Mouse (Mus musculus): Measurements from ENCODE around the gene Cd81. TPM values are rescaled to one million over a fixed set of nuclear protein-coding genes. Genes with fewer than 3 reads are reported as not detected.

Cd81 gene
- polyA plus RNA-seq, 1 experiment from 2014 or later, result 701 TPM

DNA sequence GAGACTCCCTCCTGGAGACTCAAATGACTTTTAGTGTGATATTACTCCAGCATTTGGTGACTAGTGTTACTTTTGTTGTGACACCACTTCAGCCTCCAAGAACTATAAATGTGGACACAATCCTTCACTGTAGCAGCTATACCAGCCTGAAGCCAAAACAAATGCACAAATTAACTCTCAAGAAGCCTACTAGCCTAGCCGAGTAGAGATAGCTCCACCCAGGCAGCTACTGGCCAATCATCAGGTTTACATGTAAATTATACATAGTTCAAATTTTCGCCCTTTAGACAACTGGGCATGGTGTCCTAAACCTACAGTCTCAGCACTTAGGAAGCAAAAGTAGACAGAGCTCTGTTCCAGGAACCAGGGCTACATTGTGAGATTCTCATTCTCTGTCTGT is 1.2 kb upstream of the Cd81 start:
- H3K4me2 ChIP-seq, result no peak overlapping the region

GRCm38 (mm10) chr7:143053008-143053899 is 715 bp downstream of the Cd81 start:
- H3K4me1 ChIP-seq (replicated peaks), result peaks cover 69% of the 10 kb centered on the region
- WGBS, result under 1% methylated on average over 46 of the region's 46 CpGs

More for the DNA sequence above, 1.2 kb upstream of the Cd81 start:
- H3K9ac ChIP-seq, result no peak overlapping the region
- no peak for ATAC-seq (ENCODE audit: insufficient number of reproducible peaks, low FRiP score)
- no peaks in the 10 kb centered on the region for H3K9me3 ChIP-seq (replicated peaks)
- H3K27me3 ChIP-seq (replicated peaks), result no peaks in the 10 kb centered on the region
- peaks cover 12% of the 10 kb centered on the region; the same call in 1 of the 2 replicates for H3K36me3 ChIP-seq
- no peak overlapping the region for H3K4me3 ChIP-seq
- 59% methylated on average over 2 of the region's 2 CpGs for WGBS
- H3K27ac ChIP-seq (ENCODE audit: poor library complexity, severe bottlenecking), result no peak overlapping the region
- H3K4me1 ChIP-seq (replicated peaks), result peaks cover 50% of the 10 kb centered on the region

GRCm38 (mm10) chr7:143053961-143054611 is 1.5 kb downstream of the Cd81 start:
- peak overlapping the region; percentile 97 for H3K9ac ChIP-seq
- 21% methylated on average over 11 of the region's 11 CpGs for WGBS

More at GRCm38 (mm10) chr7:143053008-143053899, 715 bp downstream of the Cd81 start:
- peak; percentile 72 for ATAC-seq (ENCODE audit: insufficient number of reproducible peaks, low FRiP score)
- H3K27ac ChIP-seq (ENCODE audit: poor library complexity, severe bottlenecking), result peak overlapping the region; percentile 96
- no peaks in the 10 kb centered on the region for H3K9me3 ChIP-seq (replicated peaks)
- H3K36me3 ChIP-seq, result peaks cover 18% of the 10 kb centered on the region; the same call in 1 of the 2 replicates
- peak overlapping the region; percentile 95 for H3K4me2 ChIP-seq
- H3K27me3 ChIP-seq (replicated peaks), result no peaks in the 10 kb centered on the region
- peak overlapping the region; percentile 97 for H3K9ac ChIP-seq
- H3K4me3 ChIP-seq, result peak overlapping the region; percentile 83

GRCm38 (mm10) chr7:143054612-143054965 is 2.0 kb downstream of the Cd81 start:
- WGBS, result 35% methylated on average over 3 of the region's 3 CpGs
- Histone ChIP-seq H3K27me3 (replicated peaks) (no peaks in the 10 kb centered on the region), H3K9me3 (replicated peaks) (no peaks in the 10 kb centered on the region), H3K4me1 (replicated peaks) (peaks cover 77% of the 10 kb centered on the region), H3K27ac (ENCODE audit: poor library complexity, severe bottlenecking) (peak overlapping the region; percentile 96), H3K36me3 (peaks cover 21% of the 10 kb centered on the region; the same call in 1 of the 2 replicates), H3K9ac (peak overlapping the region; percentile 97), H3K4me3 (peak overlapping the region; percentile 83), H3K4me2 (peak overlapping the region; percentile 95)
- ATAC-seq (ENCODE audit: insufficient number of reproducible peaks, low FRiP score), result no peak

More at GRCm38 (mm10) chr7:143053961-143054611, 1.5 kb downstream of the Cd81 start:
- Histone ChIP-seq H3K27me3 (replicated peaks) (no peaks in the 10 kb centered on the region), H3K9me3 (replicated peaks) (no peaks in the 10 kb centered on the region), H3K4me2 (peak overlapping the region; percentile 95), H3K36me3 (peaks cover 18% of the 10 kb centered on the region; the same call in 1 of the 2 replicates), H3K27ac (ENCODE audit: poor library complexity, severe bottlenecking) (peak overlapping the region; percentile 96), H3K4me3 (peak overlapping the region; percentile 83), H3K4me1 (replicated peaks) (peaks cover 77% of the 10 kb centered on the region)
- no peak for ATAC-seq (ENCODE audit: insufficient number of reproducible peaks, low FRiP score)

DNA sequence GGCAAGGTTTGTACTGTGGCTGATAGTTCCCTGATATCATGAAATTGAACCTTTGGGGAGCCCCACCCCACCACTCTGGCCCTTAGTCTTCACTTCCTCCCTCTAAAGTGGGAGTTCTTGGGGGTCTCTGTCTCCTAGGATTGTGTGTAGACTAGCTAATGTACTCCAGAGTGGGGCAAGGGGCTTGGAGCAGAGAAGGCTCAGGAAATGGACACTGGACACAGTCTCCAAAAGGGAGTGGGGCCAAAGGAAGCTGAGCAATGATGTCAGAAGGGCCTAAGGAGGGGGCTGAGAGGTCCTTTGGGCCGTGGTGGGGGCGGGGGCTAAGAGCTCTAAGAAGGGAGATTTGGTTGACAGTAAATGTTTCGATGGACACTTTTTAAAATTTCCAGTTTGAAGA is 2.5 kb downstream of the Cd81 start:
- Histone ChIP-seq H3K4me2 (peak overlapping the region; percentile 95), H3K9ac (peak overlapping the region; percentile 97), H3K4me1 (replicated peaks) (peaks cover 75% of the 10 kb centered on the region), H3K9me3 (replicated peaks) (no peaks in the 10 kb centered on the region), H3K4me3 (peak overlapping the region; percentile 83), H3K27ac (ENCODE audit: poor library complexity, severe bottlenecking) (peak overlapping the region; percentile 96), H3K36me3 (peaks cover 23% of the 10 kb centered on the region), H3K27me3 (replicated peaks) (no peaks in the 10 kb centered on the region)
- WGBS, result 56% methylated on average over 3 of the region's 3 CpGs
- ATAC-seq (ENCODE audit: insufficient number of reproducible peaks, low FRiP score), result no peak

GRCm38 (mm10) chr7:143055499-143056186 is 3.1 kb downstream of the Cd81 start:
- ATAC-seq (ENCODE audit: insufficient number of reproducible peaks, low FRiP score), result no peak
- Histone ChIP-seq H3K4me2 (peak overlapping the region; percentile 95), H3K27ac (ENCODE audit: poor library complexity, severe bottlenecking) (peak overlapping the region; percentile 96), H3K9me3 (replicated peaks) (no peaks in the 10 kb centered on the region), H3K36me3 (peaks cover 29% of the 10 kb centered on the region), H3K27me3 (replicated peaks) (no peaks in the 10 kb centered on the region), H3K4me1 (replicated peaks) (peaks cover 77% of the 10 kb centered on the region), H3K4me3 (peak overlapping the region; percentile 83), H3K9ac (peak overlapping the region; percentile 97)
- whole genome bisulfite sequencing, result 52% methylated on average over 11 of the region's 11 CpGs

DNA sequence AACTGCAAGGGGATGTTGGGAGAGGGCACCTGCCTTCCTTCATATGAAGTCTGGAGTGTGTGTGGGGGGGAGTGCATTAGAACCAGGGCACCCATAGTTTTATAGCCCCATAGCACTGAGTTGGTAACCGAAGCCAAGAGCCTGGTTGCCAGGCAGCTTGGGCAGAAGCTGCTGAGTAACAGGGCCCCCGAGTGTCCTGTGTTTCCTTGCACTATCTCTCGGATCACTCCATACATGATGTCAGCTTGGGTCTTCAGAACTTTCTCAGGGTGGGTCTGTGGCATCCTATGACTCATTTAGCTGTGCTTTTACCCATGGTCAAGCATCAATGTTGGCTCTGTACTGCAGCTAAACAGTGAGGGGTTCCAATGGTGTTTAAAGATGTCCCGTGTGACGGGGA is 4.5 kb downstream of the Cd81 start:
- peaks cover 42% of the 10 kb centered on the region for H3K36me3 ChIP-seq
- H3K9me3 ChIP-seq (replicated peaks), result no peaks in the 10 kb centered on the region
- peak overlapping the region; percentile 96 for H3K27ac ChIP-seq (ENCODE audit: poor library complexity, severe bottlenecking)
- ATAC-seq (ENCODE audit: insufficient number of reproducible peaks, low FRiP score), result no peak
- WGBS, result 57% methylated on average over 5 of the region's 5 CpGs
- H3K27me3 ChIP-seq (replicated peaks), result no peaks in the 10 kb centered on the region
- H3K4me1 ChIP-seq (replicated peaks), result peaks cover 82% of the 10 kb centered on the region
- peak overlapping the region; percentile 5 for H3K4me3 ChIP-seq
- peak overlapping the region; percentile 95 for H3K4me2 ChIP-seq
- 0 out of 2 replicates have a peak overlapping the region, but pooled peaks have one; percentile 97 for H3K9ac ChIP-seq

GRCm38 (mm10) chr7:143057667-143058220 is 5.2 kb downstream of the Cd81 start:
- H3K27ac ChIP-seq (ENCODE audit: poor library complexity, severe bottlenecking), result peak overlapping the region; percentile 96
- WGBS, result 7% methylated on average over 9 of the region's 9 CpGs
- peak overlapping the region; percentile 97 for H3K9ac ChIP-seq
- peaks cover 49% of the 10 kb centered on the region for H3K36me3 ChIP-seq
- no peaks in the 10 kb centered on the region for H3K9me3 ChIP-seq (replicated peaks)
- H3K4me1 ChIP-seq (replicated peaks), result peaks cover 80% of the 10 kb centered on the region
- no peak for ATAC-seq (ENCODE audit: insufficient number of reproducible peaks, low FRiP score)
- H3K27me3 ChIP-seq (replicated peaks), result no peaks in the 10 kb centered on the region
- peak overlapping the region; percentile 95 for H3K4me2 ChIP-seq
- H3K4me3 ChIP-seq, result peak overlapping the region; percentile 12

DNA sequence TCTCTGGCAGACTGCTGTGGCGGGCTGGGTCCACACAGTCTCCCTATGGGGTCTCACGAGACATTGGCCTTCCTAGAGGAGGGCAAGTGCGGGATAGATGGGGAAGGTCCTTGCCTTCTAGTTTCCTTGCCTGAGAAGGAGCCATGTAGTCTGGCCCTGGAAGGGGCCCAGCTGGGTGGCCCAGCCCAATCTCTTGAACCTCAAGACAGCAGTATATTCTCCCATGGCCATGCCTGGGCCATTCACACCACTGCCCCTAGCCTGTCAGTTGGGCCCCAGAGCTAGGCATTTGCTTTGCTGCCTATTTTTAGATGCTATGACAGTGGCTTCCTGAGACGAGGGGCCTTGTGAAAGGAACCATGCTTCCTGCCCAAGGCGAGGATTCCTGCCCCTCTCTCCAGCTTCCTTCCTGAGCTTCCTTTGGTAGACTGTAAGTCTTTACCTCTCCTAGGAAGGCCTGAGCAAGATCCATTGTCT is 5.7 kb downstream of the Cd81 start:
- peak; percentile 74 for ATAC-seq (ENCODE audit: insufficient number of reproducible peaks, low FRiP score)
- Histone ChIP-seq H3K27ac (ENCODE audit: poor library complexity, severe bottlenecking) (peak overlapping the region; percentile 96), H3K4me2 (peak overlapping the region; percentile 95), H3K36me3 (peaks cover 54% of the 10 kb centered on the region), H3K27me3 (replicated peaks) (no peaks in the 10 kb centered on the region), H3K9me3 (replicated peaks) (no peaks in the 10 kb centered on the region), H3K4me3 (peak overlapping the region; percentile 12), H3K9ac (peak overlapping the region; percentile 97), H3K4me1 (replicated peaks) (peaks cover 80% of the 10 kb centered on the region)
- 9% methylated on average over 5 of the region's 5 CpGs for WGBS

GRCm38 (mm10) chr7:143059202-143059870 is 6.8 kb downstream of the Cd81 start:
- no peaks in the 10 kb centered on the region for H3K27me3 ChIP-seq (replicated peaks)
- H3K9ac ChIP-seq, result peak overlapping the region; percentile 57
- ATAC-seq (ENCODE audit: insufficient number of reproducible peaks, low FRiP score), result no peak
- H3K9me3 ChIP-seq (replicated peaks), result no peaks in the 10 kb centered on the region
- H3K4me2 ChIP-seq, result peak overlapping the region; percentile 95
- 63% methylated on average over 5 of the region's 5 CpGs for WGBS
- no peak overlapping the region for H3K4me3 ChIP-seq
- peak overlapping the region; percentile 96 for H3K27ac ChIP-seq (ENCODE audit: poor library complexity, severe bottlenecking)
- H3K36me3 ChIP-seq, result peaks cover 65% of the 10 kb centered on the region
- H3K4me1 ChIP-seq (replicated peaks), result peaks cover 75% of the 10 kb centered on the region
